ENCODE assay signal across 13 mouse cellular contexts in genomic region chr4:149317387-149317786, GRCm38 (mm10). TPM values are rescaled to one million over a fixed set of nuclear protein-coding genes. Genes with fewer than 3 reads are reported as not detected.
DNase-seq lines count a peak whose midpoint lies in the region; ATAC-seq lines count a peak whose summit lies in the region.
"Had no signal": no experiment of that assay in that cellular context is flagged by ENCODE, and none has a peak within 500 bp of the region (broad histone marks: within the 10 kb centered on the region; RNA-seq: fewer than 3 reads in every experiment).

No protein-coding gene starts in this region.

- peak overlapping the region; percentile 44; the same call in 1 of the 2 replicates for H3K27ac ChIP-seq in hindbrain, embryonic 12.5 days
- no peak overlapping the region for H3K27ac ChIP-seq in hindbrain, embryonic 10.5 days
- peak overlapping the region; percentile 13; the same call in 1 of the 2 replicates for H3K27ac ChIP-seq in hindbrain, embryonic 16.5 days (ENCODE audit: low read depth, low read length)
- H3K27ac ChIP-seq: heart, embryonic 15.5 days had no signal

- H3K36me3 ChIP-seq in hindbrain, embryonic 12.5 days = no peaks in the 10 kb centered on the region
- no peaks in the 10 kb centered on the region for H3K36me3 ChIP-seq in hindbrain, embryonic 10.5 days
- no peaks in the 10 kb centered on the region for H3K36me3 ChIP-seq in hindbrain, embryonic 16.5 days (ENCODE audit: control insufficient read depth, insufficient read depth, low read length)
- H3K36me3 ChIP-seq: heart, embryonic 15.5 days had no signal

- 54% methylated on average over 5 of the region's 5 CpGs for WGBS in hindbrain, embryonic 12.5 days
- WGBS in hindbrain, embryonic 10.5 days = 69% methylated on average over 5 of the region's 5 CpGs
- WGBS in hindbrain, embryonic 16.5 days = 41% methylated on average over 5 of the region's 5 CpGs

- ATAC-seq in hindbrain, embryonic 12.5 days (ENCODE audit: low FRiP score) = no peak
- no peak for ATAC-seq in hindbrain, embryonic 16.5 days

- H3K9me3 ChIP-seq in hindbrain, embryonic 12.5 days (replicated peaks) = no peaks in the 10 kb centered on the region
- no peaks in the 10 kb centered on the region for H3K9me3 ChIP-seq in hindbrain, embryonic 10.5 days
- no peaks in the 10 kb centered on the region for H3K9me3 ChIP-seq in hindbrain, embryonic 16.5 days (ENCODE audit: control insufficient read depth, low read length)
- H3K9me3 ChIP-seq: heart, embryonic 15.5 days had no signal

- H3K27me3 ChIP-seq in hindbrain, embryonic 12.5 days = no peaks in the 10 kb centered on the region
- H3K27me3 ChIP-seq in hindbrain, embryonic 10.5 days (ENCODE audit: insufficient read depth, poor library complexity, severe bottlenecking) = no peaks in the 10 kb centered on the region
- H3K27me3 ChIP-seq in hindbrain, embryonic 16.5 days (replicated peaks; ENCODE audit: control insufficient read depth, insufficient read depth, low read length) = no peaks in the 10 kb centered on the region
- H3K27me3 ChIP-seq: heart, embryonic 15.5 days had no signal

- no peak for DNase-seq in hindbrain, embryonic 10.5 days (ENCODE audit: low spot score)
- peak; percentile 97 for DNase-seq in brain, adult 2 months (ENCODE audit: low read depth, low spot score)
- DNase-seq in cerebellum, adult 8-10 months = peak; percentile 80
- DNase-seq in MN1 (ENCODE audit: low spot score) = no peak
- no peak for DNase-seq in spleen, postnatal 10 days (ENCODE audit: low spot score in 2 of 2)
- no peak for DNase-seq in frontal cortex, postnatal 25 days (ENCODE audit: low spot score in 2 of 2)
- DNase-seq: adrenal gland, postnatal 25 days; gastrocnemius, postnatal 14 days; kidney, postnatal 10 days; thymus, postnatal 14 days had no signal

- H3K4me3 ChIP-seq in hindbrain, embryonic 12.5 days = no peak overlapping the region
- H3K4me3 ChIP-seq in hindbrain, embryonic 10.5 days = no peak overlapping the region
- H3K4me3 ChIP-seq in hindbrain, embryonic 16.5 days (ENCODE audit: low read length) = no peak overlapping the region
- H3K4me3 ChIP-seq: heart, embryonic 15.5 days had no signal

- no peak overlapping the region for H3K9ac ChIP-seq in hindbrain, embryonic 12.5 days
- no peak overlapping the region for H3K9ac ChIP-seq in hindbrain, embryonic 16.5 days (ENCODE audit: low read depth, low read length)
- H3K9ac ChIP-seq: heart, embryonic 15.5 days had no signal

- no peak overlapping the region for H3K4me2 ChIP-seq in hindbrain, embryonic 12.5 days (replicated peaks)
- no peak overlapping the region for H3K4me2 ChIP-seq in hindbrain, embryonic 16.5 days (ENCODE audit: low read length)
- H3K4me2 ChIP-seq: heart, embryonic 15.5 days had no signal

- H3K4me1 ChIP-seq in hindbrain, embryonic 12.5 days = no peaks in the 10 kb centered on the region
- peaks cover 8% of the 10 kb centered on the region for H3K4me1 ChIP-seq in hindbrain, embryonic 10.5 days (replicated peaks)
- H3K4me1 ChIP-seq in hindbrain, embryonic 16.5 days (ENCODE audit: control insufficient read depth, insufficient read depth, low read depth, low read length) = peaks cover 6% of the 10 kb centered on the region; the same call in 1 of the 2 replicates

RNA-seq across cellular contexts. Expression of gene Kif1b, which starts 9.9 kb away (rescaled TPM):
- 139 and 140 TPM in 2 replicates for polyA plus RNA-seq in hindbrain, embryonic 12.5 days (2016; fragmentation: Nextera tagmentation; extraction: Ambion mirVana)
- polyA plus RNA-seq in hindbrain, embryonic 10.5 days (2016; fragmentation: Nextera tagmentation; extraction: Ambion mirVana) = 77.1 and 90.9 TPM in 2 replicates
- polyA plus RNA-seq in hindbrain, embryonic 16.5 days (2015; fragmentation: Nextera tagmentation; extraction: Ambion mirVana) = 99.4 and 119 TPM in 2 replicates

Comparison
In these comparisons a context has a peak if more than half of its experiments do, and no peak if none do; other contexts are left out.
1. DNase-seq: peak in brain, adult 2 months (single experiment) and cerebellum, adult 8-10 months (single experiment); none in hindbrain, embryonic 10.5 days (single experiment), MN1 (single experiment), spleen, postnatal 10 days (0 of 2) and frontal cortex, postnatal 25 days (0 of 2).